ENCODE assay signal across 17 mouse cellular contexts in genomic region chr10:37241821-37242263, GRCm38 (mm10).
DNase-seq lines count a peak whose midpoint lies in the region; ATAC-seq and TF ChIP-seq lines count a peak whose summit lies in the region.
"Had no signal": no experiment of that assay in that cellular context is flagged by ENCODE, and none has a peak within 500 bp of the region (broad histone marks: within the 10 kb centered on the region; RNA-seq: fewer than 3 reads in every experiment).

No protein-coding gene starts in this region.

- no peak overlapping the region for H3K4me2 ChIP-seq in hindbrain, postnatal 0 days (ENCODE audit: low read depth, low read length)
- H3K4me2 ChIP-seq in hindbrain, embryonic 16.5 days (ENCODE audit: low read length), result no peak overlapping the region
- H3K4me2 ChIP-seq in embryonic facial prominence, embryonic 13.5 days, result 0 out of 2 replicates have a peak overlapping the region, but pooled peaks have one; percentile 14
- H3K4me2 ChIP-seq: forebrain, embryonic 12.5 days; hindbrain, embryonic 12.5 days; liver, embryonic 15.5 days; midbrain, embryonic 15.5 days had no signal

- no peak overlapping the region for H3K27ac ChIP-seq in hindbrain, postnatal 0 days
- no peak overlapping the region for H3K27ac ChIP-seq in hindbrain, embryonic 16.5 days (ENCODE audit: low read depth, low read length)
- H3K27ac ChIP-seq in embryonic facial prominence, embryonic 13.5 days, result peak overlapping the region; percentile 74
- H3K27ac ChIP-seq: forebrain, embryonic 12.5 days; hindbrain, embryonic 12.5 days; layer of hippocampus, adult 2 months; liver, embryonic 15.5 days; macrophage; midbrain, embryonic 15.5 days had no signal

- H3K36me3 ChIP-seq in hindbrain, postnatal 0 days (ENCODE audit: insufficient read depth, low read length), result no peaks in the 10 kb centered on the region
- H3K36me3 ChIP-seq in hindbrain, embryonic 16.5 days (ENCODE audit: control insufficient read depth, insufficient read depth, low read length), result no peaks in the 10 kb centered on the region
- H3K36me3 ChIP-seq in embryonic facial prominence, embryonic 13.5 days, result no peaks in the 10 kb centered on the region
- H3K36me3 ChIP-seq: forebrain, embryonic 12.5 days; hindbrain, embryonic 12.5 days; liver, embryonic 15.5 days; midbrain, embryonic 15.5 days had no signal

- no peaks in the 10 kb centered on the region for H3K4me1 ChIP-seq in hindbrain, postnatal 0 days (ENCODE audit: insufficient read depth, low read length)
- H3K4me1 ChIP-seq in hindbrain, embryonic 16.5 days (ENCODE audit: control insufficient read depth, insufficient read depth, low read depth, low read length), result no peaks in the 10 kb centered on the region
- H3K4me1 ChIP-seq in embryonic facial prominence, embryonic 13.5 days, result peaks cover 21% of the 10 kb centered on the region
- H3K4me1 ChIP-seq: forebrain, embryonic 12.5 days; hindbrain, embryonic 12.5 days; liver, embryonic 15.5 days; midbrain, embryonic 15.5 days had no signal

- H3K9me3 ChIP-seq in hindbrain, postnatal 0 days (ENCODE audit: low read length), result no peaks in the 10 kb centered on the region
- no peaks in the 10 kb centered on the region for H3K9me3 ChIP-seq in hindbrain, embryonic 16.5 days (ENCODE audit: control insufficient read depth, low read length)
- H3K9me3 ChIP-seq in embryonic facial prominence, embryonic 13.5 days, result no peaks in the 10 kb centered on the region
- H3K9me3 ChIP-seq: forebrain, embryonic 12.5 days; hindbrain, embryonic 12.5 days; liver, embryonic 15.5 days; midbrain, embryonic 15.5 days had no signal

- no peak overlapping the region for H3K4me3 ChIP-seq in hindbrain, postnatal 0 days (ENCODE audit: low read length)
- H3K4me3 ChIP-seq in hindbrain, embryonic 16.5 days (ENCODE audit: low read length), result no peak overlapping the region
- H3K4me3 ChIP-seq in embryonic facial prominence, embryonic 13.5 days, result no peak overlapping the region
- H3K4me3 ChIP-seq: forebrain, embryonic 12.5 days; hindbrain, embryonic 12.5 days; layer of hippocampus, adult 2 months; liver, embryonic 15.5 days; midbrain, embryonic 15.5 days had no signal

- no peaks in the 10 kb centered on the region for H3K27me3 ChIP-seq in hindbrain, postnatal 0 days (ENCODE audit: insufficient read depth, low read length)
- no peaks in the 10 kb centered on the region for H3K27me3 ChIP-seq in hindbrain, embryonic 16.5 days (replicated peaks; ENCODE audit: control insufficient read depth, insufficient read depth, low read length)
- H3K27me3 ChIP-seq in embryonic facial prominence, embryonic 13.5 days, result no peaks in the 10 kb centered on the region
- H3K27me3 ChIP-seq: CH12.LX; forebrain, embryonic 12.5 days; hindbrain, embryonic 12.5 days; midbrain, embryonic 15.5 days; Patski had no signal

- ATAC-seq in hindbrain, postnatal 0 days, result 0 out of 2 replicates have a peak, but pooled peaks have one; percentile 38
- ATAC-seq in hindbrain, embryonic 16.5 days, result no peak
- ATAC-seq in embryonic facial prominence, embryonic 13.5 days (ENCODE audit: insufficient number of reproducible peaks, insufficient read depth, low FRiP score, low TSS enrichment, low read depth), result 0 out of 2 replicates have a peak, but pooled peaks have one; percentile 72
- ATAC-seq: midbrain, embryonic 15.5 days; Patski had no signal

- no peak overlapping the region for H3K9ac ChIP-seq in hindbrain, postnatal 0 days (replicated peaks; ENCODE audit: low read length)
- H3K9ac ChIP-seq in hindbrain, embryonic 16.5 days (ENCODE audit: low read depth, low read length), result no peak overlapping the region
- no peak overlapping the region for H3K9ac ChIP-seq in embryonic facial prominence, embryonic 13.5 days
- H3K9ac ChIP-seq: forebrain, embryonic 12.5 days; hindbrain, embryonic 12.5 days; liver, embryonic 15.5 days; midbrain, embryonic 15.5 days had no signal

- WGBS in hindbrain, postnatal 0 days, result 41% methylated on average over 4 of the region's 4 CpGs
- WGBS in hindbrain, embryonic 16.5 days, result 63% methylated on average over 4 of the region's 4 CpGs
- 20% methylated on average over 4 of the region's 4 CpGs for WGBS in embryonic facial prominence, embryonic 13.5 days

- DNase-seq in hindbrain, postnatal 0 days (ENCODE audit: low spot score), result no peak
- peak; percentile 31 for DNase-seq in brain, embryonic 14.5 days (ENCODE audit: low read depth)
- peak; percentile 60 for DNase-seq in skeletal muscle tissue, adult 2 months (ENCODE audit: low read depth, low spot score)
- no peak for DNase-seq in urinary bladder, adult 2 months (ENCODE audit: low spot score)
- no peak for DNase-seq in thymus, postnatal 4 days
- DNase-seq: cerebellum, adult 11 months; spleen, adult 18-20 months had no signal

- TF ChIP-seq POLR2A in brain, embryonic 14.5 days (IDR thresholded peaks at IDR 0.05; ENCODE audit: borderline replicate concordance, extremely low read depth, insufficient read depth, insufficient read length, poor library complexity, severe bottlenecking), result no peak

- TF ChIP-seq CTCF in hindbrain, postnatal 0 days (IDR thresholded peaks at IDR 0.05; ENCODE audit: low read depth), result no peak
- TF ChIP-seq CTCF in brain, embryonic 14.5 days (IDR thresholded peaks at IDR 0.05; ENCODE audit: borderline replicate concordance, extremely low read depth, insufficient read depth, insufficient read length), result no peak

Comparison
In these comparisons a context has a peak if more than half of its experiments do, and no peak if none do; other contexts are left out.
1. DNase-seq: peak in brain, embryonic 14.5 days (single experiment) and skeletal muscle tissue, adult 2 months (single experiment); none in hindbrain, postnatal 0 days (single experiment), urinary bladder, adult 2 months (single experiment) and thymus, postnatal 4 days (single experiment).